Mouse (Mus musculus) MEL (cell line): Measurements from ENCODE around the gene Ripk3. TPM values are rescaled to one million over a fixed set of nuclear protein-coding genes. Genes with fewer than 3 reads are reported as not detected.

Experiments
- DNase-seq: peaks from one replicate; pipeline ENCODE4 v3.0.0; 2011; ENCODE audit warnings: low read depth, low spot score
- H3K27ac ChIP-seq: 2 replicates; pipeline ENCODE4 v1.5.1; 2012; ENCODE audit warnings: low read depth, mild to moderate bottlenecking, control low read depth, low read length, moderate library complexity; ENCODE audit not compliant: control insufficient read depth
- H3K27me3 ChIP-seq, 2 experiments: fragments of 150-350 bp in 1 of 2; sonication (generic) in 1 of 2; 2 replicates each; pipeline ENCODE4 v1.6.1; 2012; ENCODE audit warnings: low read length in 2 of 2, mild to moderate bottlenecking in 2 of 2, improper control_type of control experiment in 1 of 2, moderate library complexity in 1 of 2; ENCODE audit not compliant: insufficient read depth in 2 of 2, control insufficient read depth in 1 of 2
- H3K36me3 ChIP-seq, 2 experiments: 2 replicates each; pipeline ENCODE4 v1.6.1; 2012 to 2014; ENCODE audit warnings: low read length in 2 of 2, improper control_type of control experiment in 1 of 2, inconsistent platforms in 1 of 2, mild to moderate bottlenecking in 1 of 2; ENCODE audit not compliant: insufficient read depth in 2 of 2, control insufficient read depth in 1 of 2
- H3K4me1 ChIP-seq, 2 experiments: fragments of 150-350 bp in 1 of 2; sonication (generic) in 1 of 2; 2 replicates each; pipeline ENCODE4 v1.6.1; 2012; ENCODE audit warnings: low read length in 2 of 2, improper control_type of control experiment in 1 of 2, mild to moderate bottlenecking in 1 of 2; ENCODE audit not compliant: insufficient read depth in 2 of 2, control insufficient read depth in 1 of 2
- H3K4me3 ChIP-seq, 2 experiments: fragments of 150-350 bp in 1 of 2; sonication (generic) in 1 of 2; 2 replicates each; pipeline ENCODE4 v1.5.1; 2012; ENCODE audit warnings: low read depth in 2 of 2, low read length in 2 of 2, mild to moderate bottlenecking in 2 of 2, moderate library complexity in 2 of 2, control low read depth in 1 of 2, improper control_type of control experiment in 1 of 2; ENCODE audit not compliant: control insufficient read depth in 1 of 2, insufficient read depth in 1 of 2
- H3K79me2 ChIP-seq: 2 replicates; pipeline ENCODE4 v1.6.1; 2012; ENCODE audit warnings: mild to moderate bottlenecking, low read length, moderate library complexity; ENCODE audit not compliant: control insufficient read depth, poor library complexity, insufficient read depth
- H3K9ac ChIP-seq: 2 replicates; pipeline ENCODE4 v1.6.1; 2012; ENCODE audit warnings: low read depth, mild to moderate bottlenecking, control low read depth, low read length, moderate library complexity; ENCODE audit not compliant: control insufficient read depth, poor library complexity, severe bottlenecking
- H3K9me3 ChIP-seq: fragments of 150-350 bp; sonication (generic); replicated peaks from 2 replicates; pipeline ENCODE4 v1.6.1; 2012; ENCODE audit warnings: mild to moderate bottlenecking, low read length, improper control_type of control experiment, moderate library complexity; ENCODE audit not compliant: insufficient read depth
- CHD1 ChIP-seq: IDR thresholded peaks from 2 replicates; pipeline ENCODE4 v1.6.1; 2012; ENCODE audit warnings: low read depth, mild to moderate bottlenecking, inconsistent platforms, low read length, improper control_type of control experiment
- EP300 ChIP-seq, 2 experiments: IDR thresholded peaks; 2 replicates each; pipeline ENCODE4 v1.6.1; 2011; ENCODE audit warnings: improper control_type of control experiment in 2 of 2, low read length in 2 of 2, low read depth in 1 of 2, mild to moderate bottlenecking in 1 of 2
- ETS1 ChIP-seq: IDR thresholded peaks from 2 replicates; pipeline ENCODE4 v1.6.1; 2012; ENCODE audit warnings: low read depth, mild to moderate bottlenecking, inconsistent platforms, low read length, improper control_type of control experiment, moderate library complexity
- GABPA ChIP-seq: IDR thresholded peaks from 2 replicates; pipeline ENCODE4 v1.6.1; 2012; ENCODE audit warnings: low read depth, mild to moderate bottlenecking, inconsistent platforms, low read length, improper control_type of control experiment, moderate library complexity
- GATA1 ChIP-seq: IDR thresholded peaks from 2 replicates; pipeline ENCODE4 v1.6.1; 2011; ENCODE audit warnings: low read depth, low read length, improper control_type of control experiment
- HCFC1 ChIP-seq: IDR thresholded peaks from 2 replicates; pipeline ENCODE4 v1.6.1; 2012; ENCODE audit warnings: low read depth, mild to moderate bottlenecking, inconsistent platforms, low read length, improper control_type of control experiment, moderate library complexity
- MAFK ChIP-seq: IDR thresholded peaks from 2 replicates; pipeline ENCODE4 v1.6.1; 2011; ENCODE audit warnings: low read depth, mild to moderate bottlenecking, low read length, improper control_type of control experiment, borderline replicate concordance
- MAX ChIP-seq: IDR thresholded peaks from 2 replicates; pipeline ENCODE4 v1.6.1; 2011; ENCODE audit warnings: low read length, improper control_type of control experiment
- MEF2A ChIP-seq: IDR thresholded peaks from 2 replicates; pipeline ENCODE4 v1.6.1; 2014; ENCODE audit warnings: low read depth, mild to moderate bottlenecking, inconsistent platforms, low read length, improper control_type of control experiment; ENCODE audit not compliant: poor library complexity, insufficient replicate concordance, severe bottlenecking; ENCODE audit errors: extremely low read depth
- MXI1 ChIP-seq: IDR thresholded peaks from 2 replicates; pipeline ENCODE4 v1.6.1; 2011; ENCODE audit warnings: mild to moderate bottlenecking, low read depth, low read length, improper control_type of control experiment
- MYB ChIP-seq: IDR thresholded peaks from 2 replicates; pipeline ENCODE4 v1.6.1; 2011; ENCODE audit warnings: mild to moderate bottlenecking, low read depth, low read length, improper control_type of control experiment
- MYC ChIP-seq: IDR thresholded peaks from 2 replicates; pipeline ENCODE4 v1.6.1; 2011; ENCODE audit warnings: low read depth, mild to moderate bottlenecking, low read length, improper control_type of control experiment, moderate library complexity
- POLR2AphosphoS5 ChIP-seq: IDR thresholded peaks from 2 replicates; pipeline ENCODE4 v1.6.1; 2012; ENCODE audit warnings: low read depth, borderline replicate concordance, mild to moderate bottlenecking, inconsistent platforms, low read length, moderate library complexity, mixed read lengths
- RCOR1 ChIP-seq: IDR thresholded peaks from 2 replicates; pipeline ENCODE4 v1.6.1; 2012; ENCODE audit warnings: low read depth, mild to moderate bottlenecking, inconsistent platforms, low read length, improper control_type of control experiment
- SMC3 ChIP-seq: IDR thresholded peaks from 2 replicates; pipeline ENCODE4 v1.6.1; 2011; ENCODE audit warnings: low read depth, low read length, improper control_type of control experiment
- USF1 ChIP-seq: IDR thresholded peaks from 2 replicates; pipeline ENCODE4 v1.6.1; 2014; ENCODE audit warnings: low read depth, mild to moderate bottlenecking, inconsistent platforms, low read length, improper control_type of control experiment, moderate library complexity
- USF2 ChIP-seq, 2 experiments: IDR thresholded peaks; 2 replicates each; pipeline ENCODE4 v1.6.1; 2011 to 2012; ENCODE audit warnings: improper control_type of control experiment in 2 of 2, low read length in 2 of 2, borderline replicate concordance in 1 of 2, inconsistent platforms in 1 of 2, low read depth in 1 of 2, mild to moderate bottlenecking in 1 of 2; ENCODE audit not compliant: insufficient read depth in 1 of 2
- ZC3H11A ChIP-seq: IDR thresholded peaks from 2 replicates; pipeline ENCODE4 v1.6.1; 2012; ENCODE audit warnings: low read depth, mild to moderate bottlenecking, inconsistent platforms, low read length, improper control_type of control experiment
- ZNF384 ChIP-seq: IDR thresholded peaks from 2 replicates; pipeline ENCODE4 v1.6.1; 2012; ENCODE audit warnings: low read depth, mild to moderate bottlenecking, inconsistent platforms, low read length, improper control_type of control experiment
- polyA plus RNA-seq, 2 experiments: library from polyadenylated mRNA; stranded (reverse) in 1 of 2; unstranded in 1 of 2; fragments of >175 nt in 1 of 2; fragments of >200 nt in 1 of 2; gene quantifications; 2 replicates each; pipeline versions ENCODE4 v1.2.1 to v1.2.4; 2012; ENCODE audit warnings: low replicate concordance in 2 of 2, low read depth in 1 of 2; ENCODE audit not compliant: insufficient read length in 2 of 2, insufficient read depth in 1 of 2, missing spikeins in 1 of 2
- total RNA-seq: library from RNA; depleted of rRNA; stranded (reverse); fragments of 300-350 nt; gene quantifications from 2 replicates; pipeline ENCODE4 v1.2.3, GENCODE M21; 2012

The Ripk3 gene
- total and polyA plus RNA-seq, 3 experiments = 67.1 to 124 (median 123) TPM

DNA sequence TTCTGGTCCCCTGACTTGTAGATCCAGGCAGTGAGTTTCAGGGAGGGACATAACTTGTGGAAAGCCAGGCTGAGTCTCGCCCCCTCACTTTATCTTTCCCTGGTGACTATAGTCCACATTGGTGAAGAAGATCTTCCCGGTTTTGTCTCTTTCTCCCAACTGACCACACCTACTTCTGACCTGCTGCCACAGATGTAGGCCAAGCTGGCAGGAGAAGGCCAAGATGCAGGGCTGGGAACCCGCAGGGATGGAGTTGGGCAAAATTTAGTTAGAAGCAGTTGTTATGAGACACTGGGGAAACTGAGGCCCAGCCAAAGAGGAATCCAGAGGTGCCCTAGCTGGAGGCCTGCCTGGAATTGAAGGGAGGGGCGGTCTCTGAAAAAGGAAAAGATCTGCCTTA is 44.5 kb upstream of the Ripk3 start:
- H3K27me3 ChIP-seq = peaks cover 0 to 3% of the 10 kb centered on the region in 2 experiments; a peak in 1 of 4 replicates
- H3K36me3 ChIP-seq = 0 out of 4 replicates have a peak, but pooled peaks cover 0 to under 1% of the 10 kb centered on the region in 2 experiments
- no peak overlapping the region for H3K27ac ChIP-seq
- no peak overlapping the region for H3K4me3 ChIP-seq
- TF ChIP-seq POLR2AphosphoS5 (no peak), MYB (no peak), ZC3H11A (no peak), EP300 (IDR thresholded peaks at IDR 0.05; ENCODE audit: low read depth in 1 of 2, low read length in 2 of 2) (no peak), MXI1 (no peak), MAFK (no peak), HCFC1 (no peak), ZNF384 (no peak), SMC3 (no peak), RCOR1 (no peak), USF2 (IDR thresholded peaks at IDR 0.05; ENCODE audit: borderline replicate concordance in 1 of 2, insufficient read depth in 1 of 2, low read depth in 1 of 2, low read length in 2 of 2) (no peak), MAX (no peak), MYC (no peak), CHD1 (no peak), USF1 (no peak), MEF2A (no peak), ETS1 (no peak), GABPA (no peak)
- peaks cover 0 to 8% of the 10 kb centered on the region in 2 experiments; a peak in 2 of 4 replicates for H3K4me1 ChIP-seq
- H3K9ac ChIP-seq = no peak overlapping the region
- no peaks in the 10 kb centered on the region for H3K79me2 ChIP-seq
- no peak for DNase-seq
- H3K9me3 ChIP-seq = no peaks in the 10 kb centered on the region

DNA sequence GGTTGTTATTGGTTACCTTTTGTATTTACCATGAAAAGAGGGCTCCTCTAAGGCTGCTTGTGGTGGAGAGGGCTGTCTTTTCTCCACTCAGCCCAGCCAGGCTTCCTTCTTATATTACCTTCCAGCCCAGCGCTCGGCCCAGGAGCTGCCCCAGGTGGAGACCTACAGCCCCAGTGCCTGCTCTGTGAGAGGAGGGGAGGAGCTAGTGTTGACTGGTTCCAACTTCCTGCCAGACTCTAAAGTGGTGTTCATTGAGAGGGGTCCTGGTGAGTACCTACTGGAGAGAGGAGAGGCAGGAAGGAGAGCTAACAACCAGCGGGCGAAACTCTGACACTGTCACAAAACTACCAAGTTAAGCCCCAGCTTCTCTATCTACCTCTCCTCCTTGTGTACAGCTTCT is 41.7 kb upstream of the Ripk3 start:
- Histone ChIP-seq H3K4me3 (no peak overlapping the region), H3K9me3 (no peaks in the 10 kb centered on the region), H3K4me1 (peaks cover 0 to 11% of the 10 kb centered on the region in 2 experiments; a peak in 2 of 4 replicates), H3K79me2 (no peaks in the 10 kb centered on the region), H3K9ac (no peak overlapping the region), H3K27me3 (peaks cover 0 to 3% of the 10 kb centered on the region in 2 experiments; a peak in 1 of 4 replicates), H3K36me3 (0 out of 4 replicates have a peak, but pooled peaks cover 0 to 2% of the 10 kb centered on the region in 2 experiments), H3K27ac (no peak overlapping the region)
- DNase-seq = no peak
- TF ChIP-seq HCFC1 (no peak), GATA1 (no peak), EP300 (IDR thresholded peaks at IDR 0.05; ENCODE audit: low read depth in 1 of 2, low read length in 2 of 2) (no peak)
